Mouse (Mus musculus) adrenal gland, adult 2 months (tissue): ENCODE data around the gene Serinc4. TPM values are rescaled to one million over a fixed set of nuclear protein-coding genes. Genes with fewer than 3 reads are reported as not detected.
A peak's percentile ranks its signal among the peaks of the same experiment; 100 is the strongest.

Experiments
- DNase-seq: peaks from one replicate; pipeline ENCODE4 v3.0.0; 2021
- polyA plus RNA-seq: library from polyadenylated mRNA; depleted of rRNA; stranded (reverse); fragments of >200 nt; gene quantifications from 2 replicates; pipeline ENCODE4 v1.2.3, GENCODE M21; 2012
- total RNA-seq, 2 experiments: library from RNA; stranded (reverse); gene quantifications; 2 replicates each; pipeline ENCODE4 v1.2.3; 2021

Serinc4 gene
- total and polyA plus RNA-seq, 3 experiments = 0.20 to 0.21 TPM; not detected in 1

DNA sequence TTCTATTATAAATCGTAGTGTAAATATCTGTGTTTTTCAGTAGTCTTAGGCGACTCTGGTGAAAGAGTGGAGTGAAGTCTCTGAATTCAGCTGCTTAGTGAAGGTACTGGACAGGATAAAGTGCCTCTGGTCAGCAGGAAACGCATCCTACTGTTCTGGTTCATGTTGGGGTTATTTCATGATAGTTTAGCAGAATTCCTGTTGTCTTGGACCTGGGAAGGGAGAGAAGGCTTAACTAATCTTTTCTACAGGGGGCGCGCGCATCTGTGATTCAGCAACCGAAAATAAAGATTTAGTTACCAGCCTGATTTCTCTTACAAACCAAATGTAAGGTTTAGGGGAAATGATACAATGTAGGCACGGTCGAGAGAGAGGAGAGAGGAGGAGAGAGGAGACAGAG is 8.4 kb downstream of the Serinc4 start:
- DNase-seq = peak; percentile 59

DNA sequence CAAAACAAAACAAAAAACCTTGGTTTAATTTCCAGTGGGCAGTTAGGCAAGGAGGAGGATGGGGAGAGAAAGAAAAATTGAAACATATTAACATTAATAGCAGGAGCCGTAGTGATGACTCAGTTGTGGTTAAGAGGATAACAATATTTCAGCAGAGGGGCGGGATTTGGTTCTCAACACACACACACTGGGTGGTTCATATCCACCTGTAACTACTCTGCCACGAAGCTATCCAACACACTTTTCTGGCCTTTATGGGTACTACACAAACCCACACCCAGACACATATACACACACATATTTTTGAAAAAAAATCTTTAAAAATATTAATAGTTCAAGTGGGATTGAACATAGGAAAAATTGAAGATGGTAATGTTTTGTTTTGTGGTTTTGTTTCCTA is 9.6 kb downstream of the Serinc4 start:
- DNase-seq = no peak

DNA sequence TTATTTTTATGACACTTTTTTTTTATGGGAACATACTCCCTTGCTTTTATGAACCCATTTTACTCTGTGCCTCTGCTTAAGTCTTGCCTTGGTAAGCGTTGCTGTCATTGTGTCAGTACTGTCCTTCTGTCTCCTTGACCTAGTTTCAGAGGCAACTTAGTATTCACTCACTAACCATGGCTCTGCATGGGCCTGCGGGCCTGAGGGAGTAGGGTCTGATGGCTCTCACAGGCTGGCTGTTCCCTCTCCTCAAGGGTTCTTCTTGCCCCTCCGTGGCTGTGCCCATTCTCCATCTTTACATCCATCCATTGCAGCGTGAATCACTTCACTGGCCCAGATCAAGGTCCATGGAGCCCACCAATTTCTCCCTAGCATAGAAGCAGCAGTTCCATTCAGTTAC is 10.1 kb downstream of the Serinc4 start:
- DNase-seq = peak; percentile 48

DNA sequence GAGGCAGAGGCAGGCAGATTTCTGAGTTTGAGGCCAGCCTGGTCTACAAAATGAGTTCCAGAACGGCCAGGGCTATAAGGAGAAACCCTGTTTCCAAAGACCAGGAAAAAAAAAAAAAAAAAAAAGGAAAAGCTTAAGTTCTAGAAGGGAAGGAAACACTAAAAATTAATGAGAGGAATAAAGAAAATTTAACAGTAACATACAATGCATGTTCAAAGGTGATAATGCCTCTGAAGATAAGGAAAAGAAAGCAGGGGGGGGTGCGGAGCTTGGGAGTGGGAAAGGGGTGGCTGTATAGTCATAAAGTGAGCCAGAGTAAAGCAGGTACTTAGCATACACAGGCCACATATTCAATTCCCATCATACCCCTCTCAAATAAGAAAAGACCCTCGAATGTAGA is 11.5 kb downstream of the Serinc4 start:
- no peak for DNase-seq

DNA sequence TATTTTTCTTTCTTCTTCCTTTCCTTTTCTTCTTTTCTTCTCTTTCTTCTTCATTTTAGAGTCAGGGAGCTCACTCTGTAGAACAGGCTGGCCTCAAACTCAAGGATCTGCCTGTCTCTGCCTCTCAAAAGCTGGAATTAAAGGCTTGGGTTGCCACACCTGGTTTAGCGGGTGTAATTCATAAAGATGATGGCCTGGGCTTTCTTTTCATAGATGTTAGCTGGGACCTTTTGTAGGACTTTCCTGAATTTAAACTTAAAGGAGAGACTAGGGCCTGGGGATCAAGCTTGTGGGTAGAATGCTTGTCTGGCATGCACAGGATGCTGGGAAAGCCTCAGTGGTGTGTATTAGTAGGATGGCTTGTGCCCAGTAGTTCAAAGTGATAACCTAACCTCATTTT is 12.4 kb downstream of the Serinc4 start, which contains the start of gene Ell3:
Ell3 (minus strand) TSS at position 101 of the 400 bp plus-strand sequence.
- DNase-seq = no peak

DNA sequence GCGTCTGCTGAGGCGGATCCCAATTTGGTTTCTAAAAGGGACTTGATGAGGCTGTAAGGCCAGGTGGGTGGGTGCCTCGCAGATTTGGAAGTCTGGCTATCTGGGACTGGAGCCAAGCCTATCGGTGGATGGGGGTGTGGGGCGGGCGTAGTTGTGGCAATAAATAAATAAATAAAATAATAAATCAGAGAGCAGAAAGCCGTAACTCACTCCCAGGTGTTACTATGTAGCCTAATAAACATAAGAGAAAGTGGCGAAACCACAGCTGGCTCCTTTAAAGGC is 13.6 kb downstream of the Serinc4 start:
- no peak for DNase-seq

DNA sequence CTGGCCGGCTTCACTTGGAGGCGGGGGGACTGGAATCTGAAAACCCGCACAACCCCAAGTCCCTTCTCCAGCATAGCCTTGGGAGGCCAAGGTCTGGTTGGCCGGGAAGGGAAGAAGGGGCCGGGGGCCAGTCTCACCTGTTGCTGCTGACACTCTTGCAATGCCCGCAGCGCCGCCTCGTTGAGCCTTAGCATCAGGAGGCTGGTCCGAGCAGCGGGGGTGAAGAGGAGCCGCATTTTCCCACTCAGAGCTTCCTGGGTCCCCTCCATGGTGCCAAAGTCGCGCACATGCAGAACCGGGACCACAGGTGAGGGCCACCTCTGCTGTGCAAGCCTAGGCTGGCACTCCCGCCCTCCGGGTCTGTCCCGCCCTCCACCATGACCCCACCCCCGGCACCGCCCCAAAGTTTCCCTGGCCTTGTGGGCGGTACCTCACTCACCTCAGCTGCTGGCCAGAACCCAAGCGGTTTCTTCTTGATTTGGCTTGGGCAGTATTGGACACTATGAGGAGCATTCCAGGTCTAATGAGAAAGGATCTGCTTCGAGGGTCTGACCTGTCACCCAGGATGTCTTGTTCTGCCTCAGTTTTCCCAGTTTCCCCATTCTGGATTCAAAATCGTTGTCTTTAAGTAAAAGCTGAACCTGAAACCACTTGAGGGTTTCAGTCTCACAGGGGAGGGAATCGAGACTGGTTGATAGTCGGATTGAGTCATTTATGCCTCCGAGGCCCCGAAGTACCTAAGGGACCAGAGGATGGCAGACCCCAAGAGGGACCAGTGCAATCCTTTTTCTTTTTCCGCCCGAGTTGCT is 14.1 kb downstream of the Serinc4 start:
- peak; percentile 88 for DNase-seq

DNA sequence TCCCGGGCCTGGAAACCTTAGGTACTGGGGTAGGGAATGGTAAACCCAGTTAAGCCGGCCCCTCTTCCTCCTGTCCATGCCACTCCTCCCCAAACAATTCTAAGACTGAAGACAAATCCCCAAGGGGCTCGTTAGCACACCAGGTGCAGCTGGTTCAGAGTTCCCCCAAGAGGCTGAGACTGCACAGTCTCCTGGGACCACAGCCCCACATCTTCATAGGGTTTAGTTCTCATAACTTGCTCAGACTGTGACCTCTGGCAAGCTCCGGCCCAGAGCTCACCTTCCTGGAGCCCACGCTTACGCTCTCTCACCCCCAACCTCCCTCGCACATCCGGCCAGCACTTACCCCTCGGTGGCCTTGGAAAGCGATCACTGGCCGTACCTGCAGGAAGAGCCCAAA is 14.8 kb downstream of the Serinc4 start:
- no peak for DNase-seq

DNA sequence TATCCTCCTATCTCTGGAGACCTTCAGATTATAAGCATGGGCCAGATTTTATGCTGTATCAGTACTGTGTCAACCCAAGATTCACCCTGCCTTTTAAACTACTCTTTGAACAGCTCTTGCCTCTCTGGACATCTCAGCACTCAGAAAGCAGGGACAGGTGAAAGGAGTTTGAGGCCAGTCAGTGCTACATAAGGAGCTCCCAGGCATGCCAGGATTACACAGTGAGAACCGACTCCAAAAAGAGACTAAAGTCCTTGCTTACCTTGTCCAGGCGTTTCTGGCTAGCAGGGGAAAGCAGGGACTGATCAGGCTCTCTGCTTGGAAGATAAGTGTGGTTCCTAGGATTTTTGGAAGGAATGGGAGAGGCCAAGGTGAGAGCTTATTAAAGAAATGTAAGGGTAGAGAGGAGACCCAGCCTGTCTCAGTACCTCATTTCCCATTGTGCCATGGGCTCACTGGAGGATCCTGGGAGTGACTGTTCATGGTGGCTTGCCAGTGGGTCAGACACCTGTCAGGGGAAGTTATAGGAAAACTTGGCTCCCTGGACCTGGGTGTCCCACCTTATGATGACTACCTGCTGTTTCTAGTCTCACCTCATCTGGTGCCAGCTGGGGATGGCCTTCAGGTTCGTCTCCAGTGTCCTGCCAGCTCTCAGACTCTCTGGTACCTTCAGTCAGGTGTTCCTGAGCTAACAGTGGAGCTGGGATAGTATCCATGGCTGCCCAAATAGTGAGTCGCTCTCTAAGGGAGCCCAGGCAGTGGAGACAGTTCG is 15.6 kb downstream of the Serinc4 start:
- DNase-seq = no peak

DNA sequence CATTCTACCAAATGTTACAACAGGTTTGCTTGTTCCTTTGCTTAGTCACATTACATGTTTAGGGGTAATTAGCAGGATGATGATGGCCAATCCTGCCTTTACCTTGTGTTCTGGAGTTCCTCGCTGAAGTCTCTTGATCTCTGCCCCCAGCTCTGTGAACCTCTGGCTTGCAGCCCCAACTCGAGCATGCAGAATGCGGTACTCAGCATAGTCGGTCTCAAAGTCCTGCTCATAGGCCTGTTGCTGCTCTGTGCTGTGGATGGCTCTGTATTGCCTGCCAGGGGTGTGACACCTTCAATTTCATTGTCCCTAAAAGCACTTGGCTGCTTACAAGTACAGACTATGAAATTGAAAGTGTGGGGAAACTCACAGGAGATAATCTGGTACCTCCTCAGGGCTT is 16.8 kb downstream of the Serinc4 start:
- no peak for DNase-seq

DNA sequence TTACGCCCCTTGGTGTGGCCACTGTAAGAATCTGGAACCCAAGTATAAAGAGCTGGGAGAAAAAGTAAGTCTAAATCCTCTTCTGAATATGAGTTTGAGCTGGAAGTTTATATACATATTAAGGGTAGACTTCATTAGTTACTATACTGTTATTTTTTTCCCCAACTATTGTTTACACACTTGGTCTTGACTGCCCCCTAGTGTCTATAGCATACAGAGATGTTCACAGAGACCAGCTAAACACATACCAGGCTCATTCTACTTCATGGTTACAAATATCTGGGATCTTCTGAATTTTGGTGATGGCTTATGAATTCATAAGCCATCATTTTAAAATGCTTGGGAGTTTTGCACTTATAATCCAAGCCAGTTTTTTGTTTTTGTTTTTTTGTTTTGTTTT is 21.7 kb downstream of the Serinc4 start:
- DNase-seq = no peak

DNA sequence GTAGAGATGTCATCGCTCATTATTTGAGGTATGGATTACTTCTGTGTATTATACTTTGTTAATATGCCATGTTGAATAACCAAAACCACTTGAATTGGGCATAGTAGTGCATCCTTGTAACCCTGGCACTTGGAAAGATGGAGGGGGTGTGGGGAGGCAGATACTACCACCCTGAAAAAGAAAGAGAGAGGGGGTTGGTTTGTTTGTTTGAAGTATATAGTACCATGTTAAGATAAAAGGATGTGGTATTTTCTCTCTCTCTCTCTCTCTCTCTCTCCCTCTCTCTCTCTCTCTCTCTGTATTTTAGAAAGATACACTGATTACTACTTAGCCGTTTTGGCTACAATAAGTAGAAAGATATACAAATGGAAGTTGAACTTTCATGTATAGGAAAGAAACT is 30.7 kb downstream of the Serinc4 start:
- DNase-seq = no peak

DNA sequence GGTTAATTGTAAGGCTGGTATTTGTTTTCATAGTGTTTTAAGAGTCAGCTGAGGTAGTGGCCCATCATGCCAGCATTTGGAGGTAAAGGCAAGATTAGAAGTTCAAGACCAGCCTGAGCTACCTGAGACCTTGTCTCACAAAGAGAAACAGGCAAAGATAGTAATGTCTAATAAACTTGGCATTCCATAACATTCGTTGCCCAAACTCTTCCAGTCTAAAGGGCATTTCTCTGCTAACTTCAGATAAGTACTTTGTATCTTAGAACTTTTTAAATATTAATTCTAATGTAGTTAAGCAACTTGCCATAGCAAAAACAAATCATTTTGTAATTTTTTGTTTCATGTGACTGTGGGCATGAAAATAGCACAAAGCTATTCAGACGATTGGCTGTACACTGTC is 33.4 kb downstream of the Serinc4 start:
- DNase-seq = no peak

DNA sequence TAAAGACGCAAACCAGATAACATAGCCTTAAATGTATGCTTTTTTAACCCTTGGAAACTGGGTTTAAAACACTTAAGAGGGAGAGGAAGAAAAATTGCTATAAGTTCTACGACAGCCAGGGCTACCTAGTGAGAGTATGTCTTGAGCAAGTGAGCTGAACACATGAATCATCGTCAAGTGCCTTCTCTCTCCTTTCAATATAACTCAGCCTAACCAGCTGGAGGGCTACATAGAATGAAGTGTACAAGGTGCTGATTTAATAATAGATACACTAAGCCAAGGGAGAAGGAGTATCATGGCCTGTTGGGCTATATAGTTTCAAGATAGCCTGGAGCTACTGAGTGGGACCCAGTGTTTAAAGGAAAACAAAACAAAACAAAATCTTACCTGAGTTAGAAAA is 38.1 kb downstream of the Serinc4 start:
- DNase-seq = no peak

DNA sequence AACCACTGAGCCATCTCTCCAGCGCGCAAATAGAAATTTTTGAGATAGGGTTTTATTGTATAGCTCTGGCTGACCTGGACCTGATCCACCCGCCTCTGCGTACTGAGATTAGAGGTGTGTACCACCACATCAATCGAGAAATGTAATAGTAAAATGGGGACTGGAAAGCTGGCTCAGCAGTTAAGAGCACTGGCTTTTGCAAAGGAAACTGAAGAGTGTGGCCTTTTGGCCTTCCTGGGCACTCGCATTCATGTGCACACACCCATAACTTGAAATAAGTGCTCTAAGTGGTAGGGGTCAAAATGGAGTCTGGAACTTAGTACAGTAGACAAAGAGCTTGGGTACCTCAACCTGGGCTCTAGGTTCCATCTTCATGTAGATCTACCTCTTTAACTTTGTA is 40.2 kb downstream of the Serinc4 start:
- DNase-seq = no peak

DNA sequence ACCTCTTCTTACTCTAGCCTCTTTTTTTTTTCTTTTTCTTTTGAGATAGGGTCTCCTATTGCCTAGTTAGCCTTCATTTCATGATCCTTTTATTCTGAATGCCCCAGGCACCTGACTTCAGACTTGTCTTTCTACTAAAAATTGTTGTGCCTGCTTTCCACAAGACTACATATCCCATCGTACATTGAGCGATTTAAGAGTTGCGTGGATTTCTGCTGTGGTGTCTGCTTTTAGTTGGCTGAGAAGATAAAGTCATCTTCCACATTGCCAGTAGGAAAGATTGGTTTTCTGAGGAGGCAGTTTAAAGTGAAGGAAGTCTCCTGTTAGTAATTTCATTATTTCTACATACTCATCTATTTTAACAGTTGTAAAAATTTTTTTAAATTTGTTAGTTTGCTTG is 41.0 kb downstream of the Serinc4 start:
- no peak for DNase-seq

DNA sequence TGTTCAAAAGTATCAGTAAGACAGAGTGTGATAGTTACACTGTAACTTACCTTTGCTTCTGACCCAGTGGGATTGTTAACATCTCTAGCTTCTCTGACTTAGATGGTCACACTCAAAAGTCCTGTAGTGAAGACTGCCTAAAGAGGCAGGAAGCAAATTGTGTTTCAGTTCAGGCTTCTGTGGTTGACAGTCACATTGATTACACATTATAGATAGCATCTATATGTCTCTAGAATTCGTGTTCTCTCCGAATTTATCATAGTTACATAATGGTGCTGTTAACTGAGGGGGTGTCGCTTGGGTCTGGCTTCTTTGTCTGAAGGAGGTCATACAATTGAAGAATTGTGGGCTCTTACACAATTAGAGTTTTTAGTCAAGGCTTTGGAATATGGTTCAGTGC is 41.5 kb downstream of the Serinc4 start:
- DNase-seq = no peak

DNA sequence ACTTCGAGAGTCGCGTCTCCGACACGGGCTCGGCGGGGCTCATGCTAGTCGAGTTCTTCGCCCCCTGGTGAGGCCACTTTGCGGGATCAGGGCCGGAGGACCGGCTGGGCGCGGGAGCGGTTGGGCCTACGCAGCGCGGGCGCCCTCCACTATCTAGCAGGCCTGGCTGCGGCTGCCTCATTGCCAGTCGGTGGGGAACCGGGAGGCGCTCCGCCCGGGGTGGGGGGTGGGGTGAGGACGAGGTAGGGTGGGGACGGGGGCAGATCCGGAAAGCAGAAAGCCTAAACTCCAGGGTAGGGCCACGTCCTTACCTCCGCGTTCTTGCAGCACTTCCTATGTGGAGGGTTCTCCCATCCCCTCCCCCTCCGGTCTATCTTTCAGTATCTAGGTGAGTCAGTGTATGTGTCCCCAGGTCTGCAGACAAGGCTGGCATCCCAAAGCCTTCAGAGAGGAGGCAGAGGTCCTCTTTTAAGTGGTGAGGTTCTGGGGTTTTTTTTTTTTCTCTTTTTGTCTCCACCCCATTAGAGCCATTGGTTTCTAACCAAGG is 42.4 kb downstream of the Serinc4 start:
- DNase-seq = peak; percentile 67

DNA sequence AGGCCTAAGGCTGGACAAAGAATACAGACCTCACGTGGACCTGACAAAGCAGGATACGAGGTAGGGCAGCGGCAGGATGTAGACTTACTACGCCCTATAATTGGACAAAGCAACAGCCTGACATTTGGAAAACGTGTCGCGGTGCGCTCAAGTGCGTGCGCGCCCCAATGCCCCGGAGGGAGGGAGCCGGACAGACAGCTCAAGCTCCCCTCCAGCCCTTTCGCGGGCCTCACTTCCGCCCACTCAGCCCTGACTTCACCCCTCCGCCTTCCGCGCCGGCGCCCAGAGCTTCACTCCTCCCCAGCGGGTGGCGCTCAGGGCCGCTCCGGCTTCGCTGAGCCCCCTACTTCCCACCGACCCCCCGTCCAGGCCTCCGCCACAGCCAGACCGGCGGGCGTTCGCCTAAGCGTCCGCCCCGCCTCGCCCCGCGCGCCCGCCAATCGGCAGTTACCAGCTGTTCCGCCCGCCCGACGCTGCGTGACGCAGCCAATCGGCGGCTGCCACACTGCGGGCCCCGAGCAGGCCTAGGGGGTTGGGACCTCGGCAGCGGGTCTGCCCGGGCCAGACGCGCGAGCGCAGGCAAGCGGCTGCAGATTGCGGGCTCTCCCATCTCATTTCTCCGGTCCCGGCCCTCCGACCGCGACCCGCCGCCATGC is 43.1 kb downstream of the Serinc4 start, which contains the start of the genes Pdia3 and Catsper2:
Pdia3 (plus strand) TSS at position 389 of the 656 bp plus-strand sequence.
Catsper2 (minus strand) TSS at position 406 of the 656 bp plus-strand sequence.
- DNase-seq = peak; percentile 99

DNA sequence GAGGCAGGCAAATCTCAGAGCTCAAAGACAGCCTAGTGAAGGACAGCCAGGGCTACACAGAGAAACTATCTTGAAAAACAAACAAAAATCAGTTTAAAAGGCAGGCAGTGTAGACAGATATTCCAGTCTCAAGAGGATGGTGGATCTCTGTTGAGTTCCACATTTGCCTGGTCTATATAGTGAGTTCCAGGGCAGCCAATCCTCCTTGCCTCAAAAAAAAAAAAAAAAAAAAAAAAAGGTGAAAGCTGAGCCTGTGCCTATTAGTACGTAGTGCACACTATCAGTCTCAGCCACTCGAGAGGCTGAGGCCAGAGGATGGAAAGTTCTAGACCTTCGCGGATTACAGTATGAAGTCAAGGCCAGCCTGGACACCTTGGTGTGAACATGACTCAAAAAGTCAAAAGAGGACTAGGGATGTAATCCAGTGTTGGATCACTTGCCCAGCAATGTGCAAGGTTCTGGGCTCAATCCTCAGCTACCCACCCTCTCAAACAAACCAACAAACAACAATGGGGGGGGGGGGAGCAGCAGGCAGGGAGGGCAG is 43.7 kb downstream of the Serinc4 start:
- peak; percentile 72 for DNase-seq

DNA sequence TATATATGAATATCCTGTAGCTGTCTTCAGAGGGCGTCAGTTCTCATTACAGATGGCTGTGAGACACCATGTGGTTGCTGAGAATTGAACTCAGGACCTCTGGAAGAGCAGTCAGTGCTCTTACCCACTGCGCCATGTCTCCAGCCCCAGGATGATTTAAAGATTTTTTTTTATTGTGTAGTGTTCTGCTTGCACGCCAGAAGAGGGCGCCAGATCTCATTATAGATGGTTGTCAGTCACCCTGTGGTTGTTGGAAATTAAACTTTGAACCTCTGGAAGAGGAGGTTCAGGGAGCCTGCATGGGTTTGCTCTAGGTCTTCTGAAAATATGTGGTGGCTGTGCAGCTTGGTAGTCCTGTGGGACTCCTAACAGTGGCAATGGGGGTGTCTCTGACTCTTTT is 48.4 kb downstream of the Serinc4 start:
- peak; percentile 25 for DNase-seq

DNA sequence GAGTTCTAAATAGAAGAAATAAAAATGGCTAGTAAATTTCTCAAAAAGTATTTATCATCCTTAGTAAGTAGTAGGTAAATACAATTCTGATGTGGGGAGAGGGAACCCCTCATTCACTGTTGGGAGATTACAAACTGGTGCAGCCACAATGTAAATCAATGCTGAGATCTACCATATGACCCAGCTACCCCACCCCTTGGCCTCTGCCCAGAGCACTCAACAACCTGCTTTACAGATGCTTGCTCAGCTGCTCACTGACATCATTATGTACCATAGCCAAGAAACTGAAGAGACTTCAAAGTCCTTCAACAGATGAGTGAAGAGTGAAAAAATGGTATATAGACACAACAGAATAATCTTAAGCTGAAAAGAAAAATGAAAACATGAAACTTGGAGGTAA is 53.3 kb downstream of the Serinc4 start:
- no peak for DNase-seq
